In genomic region chr16:73004601-73005000, GRCm38 (mm10) we compare ENCODE assay signal across 25 mouse cellular contexts.
"Had no signal": no experiment of that assay in that cellular context is flagged by ENCODE, and none has a peak within 500 bp of the region (broad histone marks: within the 10 kb centered on the region; RNA-seq: fewer than 3 reads in every experiment).

No protein-coding gene starts in this region.

- H3K27me3 ChIP-seq: heart, embryonic 12.5 days; hindbrain, embryonic 13.5 days; hindbrain, embryonic 15.5 days; kidney, embryonic 15.5 days; limb, embryonic 13.5 days; limb, embryonic 15.5 days; liver, embryonic 12.5 days had no signal

- DNase-seq: gastrocnemius, postnatal 14 days; gastrocnemius, postnatal 36 days; heart, adult 18-20 months; heart, postnatal 14 days; heart, postnatal 36 days; kidney, adult 11 months; kidney, adult 2 months; kidney, adult 9 months; kidney, postnatal 14 days; kidney, postnatal 36 days; layer of hippocampus, adult 9-11 months; layer of hippocampus, postnatal 36 days; left cerebral cortex, postnatal 4 days had no signal

- H3K9ac ChIP-seq: heart, embryonic 12.5 days; hindbrain, embryonic 13.5 days; hindbrain, embryonic 15.5 days; kidney, embryonic 15.5 days; limb, embryonic 13.5 days; limb, embryonic 15.5 days; liver, embryonic 12.5 days; liver, embryonic 14.5 days had no signal

- H3K4me2 ChIP-seq: heart, embryonic 12.5 days; hindbrain, embryonic 13.5 days; hindbrain, embryonic 15.5 days; kidney, embryonic 15.5 days; limb, embryonic 13.5 days; limb, embryonic 15.5 days; liver, embryonic 12.5 days had no signal

- ATAC-seq: hindbrain, postnatal 0 days; intestine, embryonic 16.5 days; liver, embryonic 12.5 days had no signal

- H3K4me3 ChIP-seq: heart, embryonic 10.5 days; heart, embryonic 12.5 days; hindbrain, embryonic 13.5 days; hindbrain, embryonic 15.5 days; kidney, embryonic 15.5 days; limb, embryonic 13.5 days; limb, embryonic 15.5 days; liver, embryonic 12.5 days had no signal

- H3K36me3 ChIP-seq: hindbrain, embryonic 15.5 days had no signal

- H3K9me3 ChIP-seq: heart, embryonic 10.5 days; heart, embryonic 12.5 days; hindbrain, embryonic 13.5 days; hindbrain, embryonic 15.5 days; kidney, embryonic 15.5 days; limb, embryonic 13.5 days; limb, embryonic 15.5 days; liver, embryonic 12.5 days had no signal

- H3K27ac ChIP-seq: heart, embryonic 10.5 days; hindbrain, embryonic 13.5 days; hindbrain, embryonic 15.5 days; hindbrain, postnatal 0 days; kidney, embryonic 15.5 days; kidney, postnatal 0 days; limb, embryonic 13.5 days; limb, embryonic 15.5 days; liver, embryonic 12.5 days; liver, embryonic 14.5 days had no signal

- H3K4me1 ChIP-seq: heart, embryonic 10.5 days; heart, embryonic 12.5 days; kidney, embryonic 15.5 days; liver, embryonic 12.5 days had no signal
